ENCODE assay signal across 17 mouse cellular contexts in the genomic region with DNA sequence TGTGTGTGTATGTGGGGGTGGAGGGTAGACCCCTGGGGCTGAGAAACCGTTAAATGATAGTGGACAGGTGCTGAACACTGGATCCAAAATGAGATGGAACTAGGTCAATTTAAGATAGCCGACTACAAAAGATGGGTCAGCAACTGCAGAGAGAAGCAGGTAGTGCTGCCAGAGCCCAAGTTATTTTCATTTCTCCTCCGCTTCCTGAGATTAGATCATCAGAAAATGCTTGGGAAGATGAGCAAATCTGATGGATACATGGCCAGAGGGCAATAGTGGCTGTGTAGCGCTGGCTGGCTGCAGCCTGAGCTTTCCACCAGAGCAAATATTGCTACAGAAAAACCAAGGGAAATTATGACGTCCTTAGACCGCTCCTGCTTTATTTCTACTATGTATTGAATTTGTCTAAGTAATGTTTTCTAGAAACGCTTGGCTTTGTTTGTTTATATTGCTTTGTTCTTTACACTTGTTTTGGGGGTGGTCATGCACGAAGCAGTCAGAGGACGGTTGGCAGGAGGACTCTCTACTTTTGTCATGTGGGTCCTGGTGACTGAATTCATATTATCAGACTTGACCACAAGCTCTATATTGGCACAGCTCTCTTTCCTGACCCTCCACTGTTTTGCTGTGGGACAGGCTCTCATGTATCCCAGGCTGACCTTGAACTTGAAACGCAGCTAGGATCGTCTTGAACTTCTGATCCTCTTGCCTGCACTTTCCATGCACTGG.
DNase-seq lines count a peak whose midpoint lies in the region; TF ChIP-seq lines count a peak whose summit lies in the region.
"Had no signal": no experiment of that assay in that cellular context is flagged by ENCODE, and none has a peak within 500 bp of the region (broad histone marks: within the 10 kb centered on the region; RNA-seq: fewer than 3 reads in every experiment).

No protein-coding gene starts in this region.

- TF ChIP-seq CTCF in kidney, adult 2 months (conservative IDR thresholded peaks at IDR 0.05; ENCODE audit: insufficient read depth, insufficient read length, low read depth, low read length): no peak

- DNase-seq in kidney, adult 2 months: peak; percentile 12
- no peak for DNase-seq in kidney, adult 11 months
- peak; percentile 49 for DNase-seq in Muller cell, postnatal 12 days (ENCODE audit: inconsistent ontology term)
- DNase-seq in cerebellum, adult 9-10 months: peak; percentile 77
- DNase-seq in fat pad, adult 2 months (ENCODE audit: extremely low read depth, low read depth, low spot score): peak; percentile 10
- no peak for DNase-seq in spleen, postnatal 14 days (ENCODE audit: low spot score in 2 of 2)
- DNase-seq in layer of hippocampus, adult 18-20 months (ENCODE audit: low spot score in 2 of 2): no peak
- DNase-seq: adrenal gland, postnatal 25 days; forebrain, postnatal 0 days; heart, postnatal 36 days; kidney, adult 8-10 months; kidney, postnatal 14 days; lung, postnatal 4 days; thymus, postnatal 14 days had no signal

- H3K27me3 ChIP-seq in kidney, adult 2 months (replicated peaks; ENCODE audit: control insufficient read depth, insufficient read depth, low read length): no peaks in the 10 kb centered on the region
- H3K27me3 ChIP-seq: heart, embryonic 15.5 days had no signal

- no peak for TF ChIP-seq POLR2A in kidney, adult 2 months (IDR thresholded peaks at IDR 0.05; ENCODE audit: low read depth, low read length)

- no peak overlapping the region for H3K27ac ChIP-seq in kidney, adult 2 months (ENCODE audit: insufficient read depth, low read depth, low read length)
- H3K27ac ChIP-seq: heart, embryonic 15.5 days; hindbrain, embryonic 14.5 days; layer of hippocampus, adult 2 months had no signal

- H3K36me3 ChIP-seq in kidney, adult 2 months (ENCODE audit: control insufficient read depth, insufficient read depth, low read length): no peaks in the 10 kb centered on the region
- H3K36me3 ChIP-seq: heart, embryonic 15.5 days had no signal

- no peaks in the 10 kb centered on the region for H3K4me1 ChIP-seq in kidney, adult 2 months (ENCODE audit: control insufficient read depth, insufficient read depth, low read length)
- H3K4me1 ChIP-seq: heart, embryonic 15.5 days had no signal

- 75% methylated on average over 11 of the region's 11 CpGs for WGBS in kidney, adult 2 months

- H3K4me3 ChIP-seq in kidney, adult 2 months (ENCODE audit: insufficient read depth, low read depth, low read length): no peak overlapping the region
- H3K4me3 ChIP-seq: heart, embryonic 15.5 days; layer of hippocampus, adult 2 months had no signal

Comparison
In these comparisons a context has a peak if more than half of its experiments do, and no peak if none do; other contexts are left out.
1. DNase-seq: peak in kidney, adult 2 months (single experiment), Muller cell, postnatal 12 days (single experiment), cerebellum, adult 9-10 months (single experiment) and fat pad, adult 2 months (single experiment); none in kidney, adult 11 months (single experiment), spleen, postnatal 14 days (0 of 2) and layer of hippocampus, adult 18-20 months (0 of 2).